8 mouse cellular contexts compared by ENCODE assay signal in genomic region chr1:136138191-136138830, GRCm38 (mm10). TPM values are rescaled to one million over a fixed set of nuclear protein-coding genes. Genes with fewer than 3 reads are reported as not detected.
DNase-seq lines count a peak whose midpoint lies in the region; ATAC-seq and TF ChIP-seq lines count a peak whose summit lies in the region.

No protein-coding gene starts in this region.

- peak overlapping the region; percentile 35 for H3K4me3 ChIP-seq in testis, adult 2 months (ENCODE audit: control insufficient read depth, low read depth, low read length)
- no peak overlapping the region for H3K4me3 ChIP-seq in intestine, postnatal 0 days (ENCODE audit: low read depth, low read length)
- H3K4me3 ChIP-seq in stomach, embryonic 15.5 days (replicated peaks), result no peak overlapping the region

- H3K4me2 ChIP-seq in intestine, postnatal 0 days (replicated peaks; ENCODE audit: low read depth), result peak overlapping the region; percentile 37
- peak overlapping the region; percentile 20; the same call in 1 of the 2 replicates for H3K4me2 ChIP-seq in stomach, embryonic 15.5 days

- DNase-seq in embryo, embryonic 10 days (ENCODE audit: low spot score), result peak; percentile 46
- DNase-seq in embryo, embryonic 10.5 days (ENCODE audit: low spot score), result no peak
- DNase-seq in testis, postnatal 14 days (ENCODE audit: low spot score), result no peak
- DNase-seq in ovary, postnatal 14 days (ENCODE audit: low spot score), result no peak
- DNase-seq in left cerebral cortex, postnatal 36 days (ENCODE audit: low spot score in 2 of 2), result no peak

- TF ChIP-seq POLR2A in testis, adult 2 months (IDR thresholded peaks at IDR 0.05; ENCODE audit: control insufficient read depth, low read depth, low read length), result no peak

- ATAC-seq in intestine, postnatal 0 days, result no peak
- no peak for ATAC-seq in stomach, embryonic 15.5 days (ENCODE audit: insufficient read depth, low FRiP score, low read depth)

- no peaks in the 10 kb centered on the region for H3K36me3 ChIP-seq in testis, adult 2 months (ENCODE audit: control insufficient read depth, insufficient read depth, low read length)
- no peaks in the 10 kb centered on the region for H3K36me3 ChIP-seq in intestine, postnatal 0 days (ENCODE audit: control insufficient read depth, insufficient read depth)
- no peaks in the 10 kb centered on the region for H3K36me3 ChIP-seq in stomach, embryonic 15.5 days

- H3K9ac ChIP-seq in intestine, postnatal 0 days (ENCODE audit: low read depth, low read length), result 0 out of 2 replicates have a peak overlapping the region, but pooled peaks have one; percentile 7
- H3K9ac ChIP-seq in stomach, embryonic 15.5 days, result no peak overlapping the region

- no peak for TF ChIP-seq CTCF in testis, adult 2 months (IDR thresholded peaks at IDR 0.05; ENCODE audit: control insufficient read depth, insufficient read depth, insufficient replicate concordance, low read depth, low read length)
- TF ChIP-seq CTCF in intestine, postnatal 0 days (IDR thresholded peaks at IDR 0.05; ENCODE audit: low read depth), result no peak

- H3K9me3 ChIP-seq in intestine, postnatal 0 days (ENCODE audit: control insufficient read depth), result no peaks in the 10 kb centered on the region
- H3K9me3 ChIP-seq in stomach, embryonic 15.5 days, result no peaks in the 10 kb centered on the region

- H3K27me3 ChIP-seq in testis, adult 2 months (ENCODE audit: control insufficient read depth, insufficient read depth, low read length), result no peaks in the 10 kb centered on the region
- no peaks in the 10 kb centered on the region for H3K27me3 ChIP-seq in intestine, postnatal 0 days (replicated peaks; ENCODE audit: control insufficient read depth, insufficient read depth, low read length)
- no peaks in the 10 kb centered on the region for H3K27me3 ChIP-seq in stomach, embryonic 15.5 days (replicated peaks)

- intact Hi-C loops in left cerebral cortex, postnatal 36 days (cut with DNase I), result no loop called here

- 35% methylated on average over 10 of the region's 10 CpGs for WGBS in intestine, postnatal 0 days
- WGBS in stomach, embryonic 15.5 days, result 45% methylated on average over 10 of the region's 10 CpGs

- H3K4me1 ChIP-seq in testis, adult 2 months (ENCODE audit: control insufficient read depth, insufficient read depth, low read length), result peaks cover 13% of the 10 kb centered on the region
- peaks cover 49% of the 10 kb centered on the region for H3K4me1 ChIP-seq in intestine, postnatal 0 days (replicated peaks; ENCODE audit: control insufficient read depth, insufficient read depth, low read length)
- H3K4me1 ChIP-seq in stomach, embryonic 15.5 days, result peaks cover 74% of the 10 kb centered on the region

- H3K27ac ChIP-seq in testis, adult 2 months (ENCODE audit: control insufficient read depth, insufficient read depth, low read depth, low read length), result 0 out of 2 replicates have a peak overlapping the region, but pooled peaks have one; percentile 20
- peak overlapping the region; percentile 89 for H3K27ac ChIP-seq in intestine, postnatal 0 days (ENCODE audit: low read depth, low read length)
- H3K27ac ChIP-seq in stomach, embryonic 15.5 days, result peak overlapping the region; percentile 76

RNA-seq across cellular contexts. Expression of gene Kif21b, which starts 7.1 kb away (rescaled TPM):
- polyA plus RNA-seq in testis, adult 2 months (2012; rRNA removed), result 23.9 and 35.6 TPM in 2 replicates
- 5.5 and 6.4 TPM in 2 replicates for polyA plus RNA-seq in intestine, postnatal 0 days (2015; fragmentation: Nextera tagmentation; extraction: Ambion mirVana)
- polyA plus RNA-seq in stomach, embryonic 15.5 days (2015; fragmentation: Nextera tagmentation; extraction: Ambion mirVana), result 3.3 and 3.8 TPM in 2 replicates
- total RNA-seq in left cerebral cortex, postnatal 36 days (2021), result 10 to 100 TPM; 52.0 to 68.8 TPM

Comparison
In these comparisons a context has a peak if more than half of its experiments do, and no peak if none do; other contexts are left out.
1. H3K27ac ChIP-seq: peak in every context shown above with its lines; median percentile 89 in intestine, postnatal 0 days; 76 in stomach, embryonic 15.5 days; 20 in testis, adult 2 months.